Mouse (Mus musculus) brain, embryonic 14.5 days (tissue): ENCODE results near the gene Fez1. TPM values are rescaled to one million over a fixed set of nuclear protein-coding genes. Genes with fewer than 3 reads are reported as not detected.

ENCODE experiments used
- DNase-seq: peaks from one replicate; pipeline ENCODE4 v3.0.0-alpha.2; 2011; ENCODE audit warnings: low read depth
- CTCF ChIP-seq: fragments of 200-500 bp; IDR thresholded peaks from 2 replicates; pipeline ENCODE4 v1.5.1; 2012; ENCODE audit warnings: inconsistent platforms, mild to moderate bottlenecking, moderate library complexity, borderline replicate concordance; ENCODE audit not compliant: insufficient read depth, insufficient read length; ENCODE audit errors: extremely low read depth
- POLR2A ChIP-seq: fragments of 200-500 bp; IDR thresholded peaks from 2 replicates; pipeline ENCODE4 v1.6.1; 2012; ENCODE audit warnings: mild to moderate bottlenecking, inconsistent platforms, borderline replicate concordance; ENCODE audit not compliant: poor library complexity, insufficient read depth, insufficient read length, severe bottlenecking; ENCODE audit errors: extremely low read depth
- polyA plus RNA-seq: library from polyadenylated mRNA; depleted of rRNA; stranded (reverse); fragments of >200 nt; gene quantifications from 2 replicates; pipeline ENCODE4 v1.2.3, GENCODE M21; 2012; rRNA removed

Fez1 gene
- 326 and 357 TPM in 2 replicates for polyA plus RNA-seq

DNA sequence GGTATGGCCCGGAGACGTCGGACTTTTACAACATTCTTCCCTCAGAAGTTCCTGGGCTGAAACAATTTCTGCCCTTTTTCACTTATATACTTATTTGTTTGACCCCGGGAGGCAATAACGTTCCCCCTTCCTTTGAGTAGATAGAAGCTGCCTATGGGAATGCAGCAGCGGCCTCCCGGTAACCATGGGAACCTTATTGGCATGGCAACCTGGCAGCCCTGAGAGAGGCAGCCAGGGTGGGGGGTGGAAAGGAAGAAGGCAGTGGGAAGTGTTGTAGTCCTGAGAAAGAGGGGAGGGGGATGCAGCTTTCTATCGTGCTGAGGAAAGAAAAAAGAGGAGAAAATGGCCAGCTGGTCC is at the start of gene Fez1:
Fez1 (plus strand) TSS at position 221 of the 357 bp plus-strand sequence.
- DNase-seq: peak; percentile 99
- TF ChIP-seq CTCF: no peak
- peak; percentile 35; the same call in 1 of the 2 replicates for TF ChIP-seq POLR2A

DNA sequence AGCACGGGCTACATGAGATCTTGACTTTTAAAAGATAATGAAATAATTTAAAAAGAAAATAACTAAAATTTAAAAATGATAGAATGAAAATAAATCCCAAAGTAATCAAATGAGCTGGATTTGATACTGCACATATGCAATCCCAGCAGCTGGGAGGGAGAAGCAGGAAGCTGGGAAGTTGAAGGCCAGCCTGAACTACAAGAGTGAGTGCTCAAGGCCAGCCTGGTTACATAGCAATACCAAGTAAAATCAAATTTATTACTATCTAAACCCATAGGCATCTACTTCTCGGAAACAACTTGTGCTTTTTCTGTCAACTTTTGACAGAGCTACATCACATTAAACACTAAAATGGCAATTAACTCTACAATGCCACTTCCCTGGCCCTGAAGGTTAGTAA is 37.7 kb upstream of the Fez1 start:
- no peak for TF ChIP-seq CTCF
- TF ChIP-seq POLR2A: no peak
- no peak for DNase-seq

DNA sequence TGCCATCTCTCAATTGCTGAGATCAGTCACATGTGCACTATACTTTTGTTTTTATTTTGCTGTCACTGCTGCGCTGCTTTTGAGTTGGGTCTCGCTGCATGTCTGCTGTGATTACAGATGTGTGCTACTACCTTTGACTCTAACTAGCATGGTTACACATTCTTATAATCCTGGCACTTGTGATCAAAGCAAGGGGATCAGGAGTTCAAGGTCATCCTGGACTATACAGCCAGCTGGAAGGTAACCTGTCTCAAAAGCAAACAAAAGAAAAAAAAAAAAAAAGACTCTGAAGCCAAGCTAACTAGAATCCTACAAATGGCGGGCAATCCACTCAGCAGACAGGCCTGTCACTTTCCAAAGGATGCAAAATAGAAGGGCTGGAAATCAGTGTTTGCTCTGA is 29.5 kb upstream of the Fez1 start:
- TF ChIP-seq POLR2A (no peak), CTCF (no peak)
- DNase-seq: no peak

- no peak for DNase-seq
- no peak for TF ChIP-seq CTCF
- TF ChIP-seq POLR2A: no peak
Observed at GRCm38 (mm10) chr9:36794487-36794886, 27.2 kb upstream of the Fez1 start.

- no peak for TF ChIP-seq POLR2A
- TF ChIP-seq CTCF: no peak
- DNase-seq: no peak
Observed at GRCm38 (mm10) chr9:36795556-36795955, 26.1 kb upstream of the Fez1 start.

DNA sequence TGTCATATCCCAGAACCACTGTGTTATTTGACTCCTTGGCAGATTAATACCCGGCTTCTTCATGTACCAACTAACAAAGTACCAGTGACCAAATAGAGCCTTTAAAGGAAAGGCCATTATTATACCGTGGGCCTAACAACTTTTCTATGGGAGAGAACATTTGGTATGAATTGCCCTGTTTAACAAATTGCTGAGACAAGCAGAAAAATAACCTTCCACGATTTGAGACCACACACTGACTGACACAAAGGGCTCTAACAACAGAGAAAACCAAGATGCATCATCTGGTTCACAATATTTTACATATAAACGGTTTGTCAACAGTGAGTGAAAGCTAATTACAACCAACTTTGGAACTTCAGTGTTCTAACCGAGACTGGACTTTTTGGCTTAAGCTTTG is 25.4 kb upstream of the Fez1 start:
- DNase-seq: peak; percentile 35
- TF ChIP-seq CTCF: no peak
- TF ChIP-seq POLR2A: no peak

DNA sequence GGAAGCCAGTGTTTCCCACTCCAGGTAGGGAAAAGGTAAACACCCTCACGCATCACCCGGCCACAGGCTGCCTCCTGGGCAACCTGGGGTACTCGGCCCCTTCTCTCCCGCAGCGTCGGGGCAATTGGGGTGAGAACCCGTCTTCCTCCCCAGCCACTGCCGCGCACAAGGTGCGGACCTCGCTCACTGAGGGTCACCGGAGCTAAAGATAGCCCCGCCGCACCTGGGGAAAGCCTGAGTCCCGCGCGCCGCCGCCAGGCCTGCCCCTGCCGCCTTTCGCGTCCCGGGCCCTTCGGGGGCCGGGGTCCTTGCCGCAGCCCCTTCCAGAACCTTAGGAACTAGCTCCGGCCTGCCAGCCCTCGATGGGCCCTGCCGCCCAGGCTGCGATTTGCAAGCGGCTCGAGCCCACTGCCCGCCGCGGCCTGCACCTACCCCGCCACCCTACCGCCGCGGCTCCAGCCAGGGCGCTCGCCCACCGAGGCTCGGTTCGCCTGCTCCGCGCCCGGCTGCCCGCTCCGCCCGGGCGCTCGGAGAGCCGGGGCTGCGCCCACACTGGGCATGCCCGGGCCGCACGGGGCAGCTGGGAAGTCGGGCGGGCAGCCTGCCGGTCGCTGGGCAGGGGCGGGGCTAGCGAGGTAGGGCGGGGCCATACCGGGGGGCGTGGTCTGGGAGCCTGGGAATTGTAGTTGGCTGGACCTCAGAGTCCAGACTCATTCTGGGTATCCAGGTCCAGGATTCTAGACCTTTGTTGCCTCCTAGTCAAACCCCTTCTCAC is 24.7 kb upstream of the Fez1 start, which contains the start of gene Ei24:
Ei24 (minus strand) TSS at position 613 of the 775 bp plus-strand sequence.
- TF ChIP-seq CTCF: no peak
- peak; percentile 95 for TF ChIP-seq POLR2A
- peak; percentile 91 for DNase-seq

DNA sequence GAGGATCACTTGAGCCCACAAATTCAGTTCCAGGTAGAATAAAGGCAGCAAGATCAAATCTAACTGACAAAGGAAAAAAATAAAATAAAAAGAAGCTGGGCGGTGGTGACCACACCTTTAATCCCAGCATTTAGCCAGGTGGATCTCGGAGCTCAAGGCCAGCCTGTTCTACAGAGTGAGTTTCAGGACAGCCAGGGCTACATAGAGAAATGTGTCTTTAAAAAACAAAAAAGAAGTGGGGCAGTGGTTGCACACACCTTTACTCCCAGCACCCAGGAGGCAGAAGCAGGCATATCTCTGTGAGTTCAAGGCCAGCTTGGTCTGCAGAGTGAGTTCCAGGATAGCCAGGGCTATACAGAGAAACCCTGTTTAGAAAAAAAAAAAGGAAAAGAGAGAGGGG is 19.7 kb upstream of the Fez1 start:
- DNase-seq: no peak
- no peak for TF ChIP-seq POLR2A
- TF ChIP-seq CTCF: no peak

GRCm38 (mm10) chr9:36802951-36803350 is 18.7 kb upstream of the Fez1 start:
- TF ChIP-seq POLR2A: no peak
- TF ChIP-seq CTCF: no peak
- no peak for DNase-seq

DNA sequence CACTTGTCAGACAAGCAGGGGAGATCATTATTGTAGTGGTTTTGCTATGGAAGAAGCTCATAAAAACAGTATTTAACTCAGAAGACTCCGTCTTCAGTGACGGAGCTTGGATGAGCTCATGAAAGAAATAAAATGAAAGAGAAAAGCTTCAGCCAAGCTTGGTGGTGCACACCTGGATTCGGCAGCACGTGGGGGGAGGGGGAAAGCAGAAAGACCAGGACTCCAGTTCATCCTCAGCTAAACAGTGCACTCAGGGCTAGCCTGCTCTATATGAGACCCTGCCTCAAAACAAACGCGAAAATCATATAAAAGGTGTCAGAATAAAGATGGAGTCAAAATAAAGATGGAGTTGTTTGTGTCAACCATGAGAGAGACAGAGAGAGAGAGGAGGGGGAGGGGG is 18.3 kb upstream of the Fez1 start:
- DNase-seq: no peak
- no peak for TF ChIP-seq POLR2A
- TF ChIP-seq CTCF: no peak

- no peak for TF ChIP-seq POLR2A
- TF ChIP-seq CTCF: no peak
Observed at GRCm38 (mm10) chr9:36803926-36804325, 17.7 kb upstream of the Fez1 start.

More at GRCm38 (mm10) chr9:36803926-36804325, 17.7 kb upstream of the Fez1 start:
- DNase-seq: no peak
